Mouse (Mus musculus): ENCODE measurements around the gene Irf8. TPM values are rescaled to one million over a fixed set of nuclear protein-coding genes. Genes with fewer than 3 reads are reported as not detected.

Gene Irf8
- polyA plus RNA-seq, 1 experiment from 2014 or later: 4.5 TPM

DNA sequence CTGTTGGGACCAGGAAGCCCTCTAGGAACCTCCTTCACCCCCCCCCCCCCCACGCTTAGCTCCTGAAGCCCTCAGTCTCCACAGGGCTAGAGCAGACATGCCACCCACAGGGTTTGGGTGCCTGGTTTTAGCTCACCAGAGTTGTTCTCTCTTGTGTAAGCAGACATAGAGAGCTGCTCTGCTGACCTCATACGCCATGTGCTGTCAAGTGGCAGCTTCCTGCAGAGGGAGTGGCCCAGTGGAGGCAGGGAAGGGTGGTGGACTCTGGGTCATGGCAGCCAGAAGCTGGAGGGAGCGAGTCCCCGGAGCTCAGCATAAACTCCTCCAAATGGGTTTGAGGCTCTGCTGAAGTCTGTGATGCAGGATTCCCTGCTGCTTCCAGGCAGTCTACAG, 7.7 kb downstream of the Irf8 start:
- H3K9me3 ChIP-seq: no peaks in the 10 kb centered on the region
- H3K36me3 ChIP-seq: no peaks in the 10 kb centered on the region
- H3K27ac ChIP-seq: peak overlapping the region; percentile 74; the same call in 1 of the 2 replicates
- WGBS: 51% methylated on average over 4 of the region's 4 CpGs
- H3K27me3 ChIP-seq (ENCODE audit: insufficient read depth, poor library complexity, severe bottlenecking): peaks cover 75% of the 10 kb centered on the region
- peaks cover 13% of the 10 kb centered on the region for H3K4me1 ChIP-seq
- DNase-seq (ENCODE audit: low spot score): no peak
- H3K4me3 ChIP-seq: no peak overlapping the region

DNA sequence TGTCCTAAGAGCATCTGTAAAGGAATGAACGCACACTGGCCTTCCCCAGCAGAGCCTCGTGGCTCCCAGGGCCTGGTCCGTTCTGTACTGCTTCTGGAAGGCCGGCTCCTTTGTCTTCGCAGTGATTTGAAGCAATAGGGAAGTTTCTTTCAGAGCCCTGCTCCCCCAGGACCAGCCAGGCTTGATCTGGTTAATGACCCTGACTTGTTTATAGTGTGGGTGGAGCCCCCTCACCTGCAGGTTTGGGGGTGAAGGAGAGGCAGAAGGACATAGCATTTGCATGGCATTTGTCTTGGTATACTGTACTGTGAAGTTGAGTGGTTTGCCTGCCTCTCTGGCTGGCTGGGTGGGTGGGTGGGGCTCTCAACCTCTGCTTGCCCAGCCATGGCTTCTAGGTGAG, 8.3 kb downstream of the Irf8 start:
- no peak for DNase-seq (ENCODE audit: low spot score)
- 66% methylated on average over 5 of the region's 5 CpGs for WGBS
- peaks cover 13% of the 10 kb centered on the region for H3K4me1 ChIP-seq
- H3K27me3 ChIP-seq (ENCODE audit: insufficient read depth, poor library complexity, severe bottlenecking): peaks cover 75% of the 10 kb centered on the region
- H3K9me3 ChIP-seq: no peaks in the 10 kb centered on the region
- H3K4me3 ChIP-seq: no peak overlapping the region
- H3K27ac ChIP-seq: 0 out of 2 replicates have a peak overlapping the region, but pooled peaks have one; percentile 74
- no peaks in the 10 kb centered on the region for H3K36me3 ChIP-seq

- Histone ChIP-seq H3K36me3 (no peaks in the 10 kb centered on the region), H3K27ac (no peak overlapping the region), H3K4me3 (no peak overlapping the region), H3K9me3 (no peaks in the 10 kb centered on the region), H3K4me1 (peaks cover 14% of the 10 kb centered on the region), H3K27me3 (ENCODE audit: insufficient read depth, poor library complexity, severe bottlenecking) (peaks cover 75% of the 10 kb centered on the region)
- WGBS: 76% methylated on average over 7 of the region's 7 CpGs
- no peak for DNase-seq (ENCODE audit: low spot score)
Observed at GRCm38 (mm10) chr8:120745226-120745625, 9.1 kb downstream of the Irf8 start.

DNA sequence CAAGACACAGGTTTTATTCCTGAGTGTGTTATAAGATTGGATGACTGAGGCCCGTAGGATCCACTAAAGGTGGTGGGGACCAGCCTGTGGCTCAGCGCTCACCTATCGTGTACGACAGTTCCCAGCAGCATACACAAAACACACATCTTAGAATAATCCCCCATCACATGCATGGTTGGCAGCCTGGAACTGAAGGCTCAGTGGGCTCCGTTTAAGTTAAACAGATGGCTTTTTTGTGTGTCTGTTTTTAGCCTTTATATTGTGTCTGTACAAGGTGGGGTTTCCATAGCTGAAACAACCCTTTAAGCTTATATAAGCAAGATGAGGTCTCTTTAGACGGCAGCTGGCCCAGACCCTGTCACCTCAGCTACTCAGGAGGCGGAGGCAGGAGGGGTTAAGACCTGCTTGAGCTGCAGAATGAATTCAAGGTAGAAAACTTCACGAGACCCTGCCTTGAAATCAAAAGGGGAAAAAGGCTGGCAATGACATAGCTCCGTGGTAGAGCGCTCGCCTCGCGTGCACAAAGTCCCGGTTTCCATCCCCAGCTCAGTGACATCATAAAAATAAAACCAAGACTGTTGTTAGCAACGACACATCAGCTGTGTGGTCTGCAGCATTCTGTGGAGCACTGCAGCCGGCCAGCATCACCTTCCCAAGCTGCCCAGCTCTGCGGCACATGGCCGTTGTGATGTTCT, 10.0 kb downstream of the Irf8 start:
- Histone ChIP-seq H3K27me3 (ENCODE audit: insufficient read depth, poor library complexity, severe bottlenecking) (peaks cover 72% of the 10 kb centered on the region), H3K4me1 (peaks cover 22% of the 10 kb centered on the region), H3K27ac (no peak overlapping the region), H3K4me3 (no peak overlapping the region), H3K36me3 (no peaks in the 10 kb centered on the region), H3K9me3 (no peaks in the 10 kb centered on the region)
- DNase-seq (ENCODE audit: low spot score): no peak
- 79% methylated on average over 18 of the region's 18 CpGs for WGBS

DNA sequence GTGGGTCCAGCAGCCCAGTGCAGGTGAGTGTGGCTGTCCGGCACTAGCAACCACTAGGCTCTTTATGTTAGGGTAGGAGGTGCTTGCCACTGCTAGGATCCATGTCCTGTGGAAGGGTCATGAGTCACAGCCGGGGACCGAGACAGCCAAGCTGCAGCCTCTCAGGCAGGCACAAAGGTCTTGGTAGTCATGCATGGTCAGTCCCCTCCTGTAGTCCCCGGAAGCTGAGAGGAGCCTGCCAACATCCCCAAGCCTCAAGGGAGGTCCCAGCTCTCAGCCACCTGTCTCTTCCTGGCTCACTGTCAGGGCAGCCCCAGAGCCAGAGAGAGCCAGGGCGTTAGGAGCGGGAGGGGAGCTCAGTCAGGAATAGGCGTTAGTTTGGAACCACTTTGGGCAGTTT, 11.1 kb downstream of the Irf8 start:
- H3K36me3 ChIP-seq: no peaks in the 10 kb centered on the region
- peaks cover 33% of the 10 kb centered on the region for H3K4me1 ChIP-seq
- H3K27me3 ChIP-seq (ENCODE audit: insufficient read depth, poor library complexity, severe bottlenecking): peaks cover 70% of the 10 kb centered on the region
- no peaks in the 10 kb centered on the region for H3K9me3 ChIP-seq
- H3K4me3 ChIP-seq: no peak overlapping the region
- no peak overlapping the region for H3K27ac ChIP-seq
- no peak for DNase-seq (ENCODE audit: low spot score)
- WGBS: 87% methylated on average over 7 of the region's 7 CpGs

DNA sequence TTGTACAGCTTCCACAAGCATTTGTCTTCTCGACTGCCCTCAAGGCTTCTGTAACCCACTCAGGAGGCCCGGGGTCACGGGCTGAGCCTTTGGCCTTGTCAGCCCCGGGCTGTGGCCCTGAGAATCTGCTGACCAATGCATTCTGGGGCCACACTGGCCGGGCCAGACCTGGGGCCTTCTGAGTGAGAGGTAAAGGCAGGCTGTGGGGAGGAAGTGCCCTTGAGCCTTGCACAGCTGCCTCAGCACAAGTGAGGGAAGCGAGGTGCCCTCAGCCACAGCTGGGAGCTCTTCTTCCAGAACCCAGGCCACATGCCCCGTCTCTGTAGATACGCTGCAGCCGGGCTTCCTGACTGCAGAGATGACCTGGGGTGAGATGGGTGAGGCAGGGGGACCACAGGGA, 14.5 kb downstream of the Irf8 start:
- peaks cover 44% of the 10 kb centered on the region for H3K4me1 ChIP-seq
- peaks cover 76% of the 10 kb centered on the region for H3K27me3 ChIP-seq (ENCODE audit: insufficient read depth, poor library complexity, severe bottlenecking)
- DNase-seq (ENCODE audit: low spot score): no peak
- no peaks in the 10 kb centered on the region for H3K9me3 ChIP-seq
- H3K4me3 ChIP-seq: no peak overlapping the region
- WGBS: 73% methylated on average over 9 of the region's 9 CpGs
- H3K36me3 ChIP-seq: no peaks in the 10 kb centered on the region
- H3K27ac ChIP-seq: peak overlapping the region; percentile 42; the same call in 1 of the 2 replicates

- Histone ChIP-seq H3K4me3 (peak overlapping the region; percentile 23), H3K9me3 (no peaks in the 10 kb centered on the region), H3K36me3 (no peaks in the 10 kb centered on the region), H3K27me3 (ENCODE audit: insufficient read depth, poor library complexity, severe bottlenecking) (peaks cover 78% of the 10 kb centered on the region), H3K4me1 (peaks cover 47% of the 10 kb centered on the region), H3K27ac (peak overlapping the region; percentile 72)
- DNase-seq (ENCODE audit: low spot score): no peak
- WGBS: 49% methylated on average over 21 of the region's 21 CpGs
Observed at GRCm38 (mm10) chr8:120751226-120752081, 15.3 kb downstream of the Irf8 start.

- H3K4me3 ChIP-seq: peak overlapping the region; percentile 23
- H3K36me3 ChIP-seq: no peaks in the 10 kb centered on the region
- DNase-seq (ENCODE audit: low spot score): peak; percentile 84
- H3K27me3 ChIP-seq (ENCODE audit: insufficient read depth, poor library complexity, severe bottlenecking): peaks cover 72% of the 10 kb centered on the region
- H3K9me3 ChIP-seq: no peaks in the 10 kb centered on the region
- peaks cover 47% of the 10 kb centered on the region for H3K4me1 ChIP-seq
- 5% methylated on average over 12 of the region's 12 CpGs for WGBS
- peak overlapping the region; percentile 72 for H3K27ac ChIP-seq
Observed at GRCm38 (mm10) chr8:120752082-120752452, 15.9 kb downstream of the Irf8 start.

DNA sequence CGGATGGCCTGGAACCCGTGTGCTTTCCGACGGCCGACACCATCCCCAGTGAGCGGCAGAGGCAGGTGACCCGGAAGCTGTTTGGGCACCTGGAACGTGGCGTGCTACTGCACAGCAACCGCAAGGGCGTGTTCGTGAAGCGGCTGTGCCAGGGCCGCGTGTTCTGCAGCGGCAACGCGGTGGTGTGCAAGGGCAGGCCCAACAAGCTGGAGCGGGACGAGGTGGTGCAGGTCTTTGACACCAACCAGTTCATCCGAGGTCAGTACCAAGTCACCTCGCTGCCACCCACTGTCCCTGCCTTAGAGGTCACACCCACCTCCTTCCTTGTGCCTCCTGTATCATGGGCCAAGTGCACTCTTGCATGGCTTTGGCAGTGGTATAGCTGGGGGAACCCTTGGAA, 17.3 kb downstream of the Irf8 start:
- 91% methylated on average over 22 of the region's 22 CpGs for WGBS
- Histone ChIP-seq H3K27me3 (ENCODE audit: insufficient read depth, poor library complexity, severe bottlenecking) (peaks cover 67% of the 10 kb centered on the region), H3K27ac (no peak overlapping the region), H3K9me3 (no peaks in the 10 kb centered on the region), H3K4me3 (no peak overlapping the region), H3K4me1 (peaks cover 47% of the 10 kb centered on the region), H3K36me3 (no peaks in the 10 kb centered on the region)
- DNase-seq (ENCODE audit: low spot score): no peak

GRCm38 (mm10) chr8:120755306-120756297, 19.4 kb downstream of the Irf8 start:
- no peak overlapping the region for H3K4me3 ChIP-seq
- no peak overlapping the region for H3K27ac ChIP-seq
- no peaks in the 10 kb centered on the region for H3K36me3 ChIP-seq
- 60% methylated on average over 19 of the region's 19 CpGs for WGBS
- peaks cover 63% of the 10 kb centered on the region for H3K27me3 ChIP-seq (ENCODE audit: insufficient read depth, poor library complexity, severe bottlenecking)
- H3K4me1 ChIP-seq: peaks cover 42% of the 10 kb centered on the region
- DNase-seq (ENCODE audit: low spot score): no peak
- no peaks in the 10 kb centered on the region for H3K9me3 ChIP-seq

- H3K36me3 ChIP-seq: no peaks in the 10 kb centered on the region
- peaks cover 23% of the 10 kb centered on the region; the same call in 1 of the 2 replicates for H3K4me1 ChIP-seq
- H3K4me3 ChIP-seq: no peak overlapping the region
- no peak overlapping the region for H3K27ac ChIP-seq
- 57% methylated on average over 4 of the region's 4 CpGs for WGBS
- H3K27me3 ChIP-seq (ENCODE audit: insufficient read depth, poor library complexity, severe bottlenecking): peaks cover 66% of the 10 kb centered on the region
- no peak for DNase-seq (ENCODE audit: low spot score)
- H3K9me3 ChIP-seq: no peaks in the 10 kb centered on the region
Observed at GRCm38 (mm10) chr8:120758005-120758404, 21.8 kb downstream of the Irf8 start.

- no peaks in the 10 kb centered on the region for H3K9me3 ChIP-seq
- H3K27ac ChIP-seq: no peak overlapping the region
- H3K4me3 ChIP-seq: no peak overlapping the region
- H3K27me3 ChIP-seq (ENCODE audit: insufficient read depth, poor library complexity, severe bottlenecking): peaks cover 48% of the 10 kb centered on the region
- no peak for DNase-seq (ENCODE audit: low spot score)
- H3K4me1 ChIP-seq: peaks cover 8% of the 10 kb centered on the region; the same call in 1 of the 2 replicates
- H3K36me3 ChIP-seq: no peaks in the 10 kb centered on the region
- 82% methylated on average over 6 of the region's 6 CpGs for WGBS
Observed at GRCm38 (mm10) chr8:120759847-120760246, 23.7 kb downstream of the Irf8 start.
